Comparison of ENCODE assay signal across 14 mouse cellular contexts in genomic region chr12:21146826-21147225, GRCm38 (mm10).
DNase-seq lines count a peak whose midpoint lies in the region; ATAC-seq lines count a peak whose summit lies in the region.
"Had no signal": no experiment of that assay in that cellular context is flagged by ENCODE, and none has a peak within 500 bp of the region (broad histone marks: within the 10 kb centered on the region; RNA-seq: fewer than 3 reads in every experiment).

No protein-coding gene starts in this region.

- no peak overlapping the region for H3K4me3 ChIP-seq in heart, embryonic 10.5 days
- no peak overlapping the region for H3K4me3 ChIP-seq in brown adipose tissue, adult 24 weeks (ENCODE audit: insufficient read depth, low read depth, low read length)
- H3K4me3 ChIP-seq: forebrain, embryonic 12.5 days; kidney, embryonic 15.5 days; limb, embryonic 12.5 days had no signal

- WGBS in heart, embryonic 10.5 days: 41% methylated on average over 4 of the region's 4 CpGs

- no peak for ATAC-seq in CD4-positive, CD25-positive, alpha-beta regulatory T cell, adult 4 months
- ATAC-seq: Patski had no signal

- peak; percentile 42 for DNase-seq in adrenal gland, adult 8-10 months
- DNase-seq in adrenal gland, postnatal 4 days (ENCODE audit: low spot score in 2 of 2): no peak
- DNase-seq in heart, adult 18-20 months: peak; percentile 69 to 83
- DNase-seq in heart, embryonic 10.5 days (ENCODE audit: low spot score): no peak
- DNase-seq in heart, postnatal 4 days: peak; percentile 33
- DNase-seq in right cerebral cortex, adult 18-20 months: no peak
- DNase-seq: cerebellum, postnatal 36 days; lung, postnatal 14 days had no signal

- H3K9me3 ChIP-seq in heart, embryonic 10.5 days: no peaks in the 10 kb centered on the region
- H3K9me3 ChIP-seq: forebrain, embryonic 12.5 days; kidney, embryonic 15.5 days; limb, embryonic 12.5 days had no signal

- no peaks in the 10 kb centered on the region for H3K27me3 ChIP-seq in heart, embryonic 10.5 days (ENCODE audit: insufficient read depth, poor library complexity, severe bottlenecking)
- H3K27me3 ChIP-seq: forebrain, embryonic 12.5 days; kidney, embryonic 15.5 days; limb, embryonic 12.5 days; Patski had no signal

- H3K36me3 ChIP-seq in heart, embryonic 10.5 days: no peaks in the 10 kb centered on the region; the same call in 1 of the 2 replicates
- H3K36me3 ChIP-seq: kidney, embryonic 15.5 days had no signal

- H3K4me1 ChIP-seq in heart, embryonic 10.5 days: peaks cover 22% of the 10 kb centered on the region
- H3K4me1 ChIP-seq in brown adipose tissue, adult 24 weeks (ENCODE audit: control insufficient read depth, insufficient read depth, insufficient read length, low read length): peaks cover 17% of the 10 kb centered on the region

- no peak overlapping the region for H3K27ac ChIP-seq in heart, embryonic 10.5 days
- H3K27ac ChIP-seq in brown adipose tissue, adult 24 weeks (replicated peaks; ENCODE audit: low read depth, low read length): 0 out of 2 replicates have a peak overlapping the region, but pooled peaks have one; percentile 3
- H3K27ac ChIP-seq: forebrain, embryonic 12.5 days; kidney, embryonic 15.5 days had no signal

Comparison
In these comparisons a context has a peak if more than half of its experiments do, and no peak if none do; other contexts are left out.
1. DNase-seq: peak in adrenal gland, adult 8-10 months (single experiment), heart, adult 18-20 months (2 of 2) and heart, postnatal 4 days (single experiment); none in adrenal gland, postnatal 4 days (0 of 2), heart, embryonic 10.5 days (single experiment) and right cerebral cortex, adult 18-20 months (single experiment).